Mouse (Mus musculus) left cerebral cortex, adult 11 months (tissue): Measurements from ENCODE around the gene Znrf3.

Experiments used
- DNase-seq: peaks from one replicate; pipeline ENCODE4 v3.0.0; 2022; ENCODE audit warnings: low spot score

Znrf3 gene

DNA sequence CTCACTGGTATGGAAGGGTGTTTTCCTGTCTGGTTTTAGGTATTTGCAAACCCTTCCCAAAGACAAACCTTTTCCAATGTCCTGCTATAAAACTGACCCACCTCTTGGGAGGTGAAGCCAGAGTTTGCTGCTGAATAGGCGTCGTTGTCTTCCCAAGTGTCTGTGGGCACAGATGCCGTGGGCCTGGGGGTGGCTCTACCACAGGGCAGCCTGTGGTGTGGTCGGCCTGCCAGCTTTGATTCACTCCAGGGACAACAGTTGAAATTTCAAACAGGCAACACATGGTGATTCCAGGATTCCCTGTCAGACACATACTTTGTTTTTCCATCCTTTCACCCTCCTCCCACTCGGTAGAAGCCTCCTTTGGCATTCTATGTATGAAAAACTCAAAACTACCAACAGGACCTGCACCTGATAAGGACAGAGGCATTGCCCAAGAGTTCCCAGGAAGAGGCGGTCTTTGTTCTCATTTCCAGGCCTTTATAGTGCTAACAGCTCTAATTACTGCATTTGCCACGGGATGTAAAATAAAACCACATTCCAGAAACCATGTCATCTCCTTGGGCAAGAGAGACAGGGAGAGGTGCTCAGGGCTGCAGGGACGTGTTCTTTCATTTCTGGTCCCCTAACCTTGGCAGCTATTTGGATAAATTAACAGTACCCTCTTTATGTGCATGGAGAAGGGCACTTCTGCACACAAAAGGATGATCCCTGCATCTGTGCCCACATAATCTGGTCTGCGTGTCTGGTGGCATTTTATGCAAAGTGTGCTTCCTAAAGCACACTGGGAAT lies 173.2 kb downstream of the Znrf3 start:
- no peak for DNase-seq

DNA sequence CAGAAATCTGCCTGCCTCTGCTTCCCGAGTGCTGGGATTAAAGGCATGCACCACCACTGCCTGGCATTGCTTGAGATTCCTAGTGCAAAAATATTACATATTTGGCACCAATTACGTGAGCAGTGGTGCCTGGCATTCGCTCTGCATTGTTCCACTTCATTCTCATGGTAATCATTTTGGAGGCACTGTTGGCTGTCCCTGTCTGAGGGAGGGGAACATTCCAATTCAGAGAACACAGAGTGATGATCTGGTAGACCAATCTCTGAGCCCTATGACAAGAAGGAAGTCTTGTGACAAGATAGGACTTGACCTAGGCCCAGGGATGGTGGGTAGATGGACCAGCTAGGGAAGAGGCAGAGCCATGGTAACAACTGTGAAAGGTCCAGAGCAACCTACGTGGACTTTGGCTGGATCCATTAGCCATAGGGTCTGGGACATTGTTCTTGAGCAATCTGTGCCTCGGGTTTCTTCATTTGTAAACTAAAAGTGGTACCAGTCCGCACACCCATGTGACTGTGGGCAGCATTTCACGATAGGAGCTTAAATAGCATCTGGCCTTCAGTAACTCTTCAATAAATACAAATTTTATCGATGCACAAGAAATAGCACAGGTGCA lies 174.7 kb downstream of the Znrf3 start:
- no peak for DNase-seq

DNA sequence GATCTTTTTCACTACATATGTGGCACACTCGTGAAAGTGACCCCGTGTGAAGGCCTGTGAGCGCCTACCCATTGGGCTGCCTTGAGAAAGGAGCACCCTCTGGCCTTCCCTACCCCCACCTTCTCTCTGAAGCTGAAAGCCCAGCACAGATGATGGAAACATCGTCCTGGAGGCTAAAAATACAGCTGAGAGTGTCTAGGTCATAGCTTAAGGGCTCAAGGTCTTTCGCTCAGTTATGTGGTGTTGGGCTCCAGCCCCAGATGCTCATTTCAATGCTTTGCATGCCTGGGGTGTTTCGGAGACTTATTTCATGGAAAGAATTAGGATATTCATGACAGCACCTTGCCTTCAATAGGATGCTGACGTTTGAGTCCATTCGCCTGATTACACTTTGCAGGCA lies 178.9 kb downstream of the Znrf3 start:
- DNase-seq: no peak

DNA sequence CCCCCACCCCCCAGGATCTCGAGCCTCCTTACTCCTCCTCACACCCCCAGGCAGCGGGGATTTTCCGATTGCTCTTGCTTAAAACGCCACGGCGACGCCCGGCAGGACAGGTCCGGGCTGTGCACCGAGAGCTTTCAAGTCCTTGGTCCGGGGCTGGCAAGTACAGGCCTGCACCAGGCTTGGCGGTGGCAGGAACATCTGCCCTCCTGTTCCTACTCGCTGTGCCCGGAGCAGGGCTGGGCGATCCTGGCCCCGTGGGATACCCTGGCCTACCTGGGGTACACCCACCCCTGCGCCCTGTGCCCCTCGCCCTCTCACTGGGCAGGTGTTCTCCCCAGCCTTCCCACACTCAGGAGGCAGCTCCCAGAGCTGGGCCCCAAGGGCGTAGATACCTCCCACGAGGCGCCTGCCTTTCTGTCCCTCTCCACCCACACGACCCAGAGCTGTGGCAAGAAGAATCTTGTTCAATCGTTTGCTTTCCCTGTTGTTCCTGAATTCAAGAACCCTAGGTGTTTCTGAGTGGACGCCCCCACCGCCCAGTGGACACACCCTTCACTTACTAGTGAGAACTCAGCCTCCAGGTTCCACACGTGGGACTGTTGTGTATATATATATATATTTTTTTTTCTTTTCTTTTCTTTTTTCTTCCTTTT lies 181.4 kb downstream of the Znrf3 start:
- no peak for DNase-seq

DNA sequence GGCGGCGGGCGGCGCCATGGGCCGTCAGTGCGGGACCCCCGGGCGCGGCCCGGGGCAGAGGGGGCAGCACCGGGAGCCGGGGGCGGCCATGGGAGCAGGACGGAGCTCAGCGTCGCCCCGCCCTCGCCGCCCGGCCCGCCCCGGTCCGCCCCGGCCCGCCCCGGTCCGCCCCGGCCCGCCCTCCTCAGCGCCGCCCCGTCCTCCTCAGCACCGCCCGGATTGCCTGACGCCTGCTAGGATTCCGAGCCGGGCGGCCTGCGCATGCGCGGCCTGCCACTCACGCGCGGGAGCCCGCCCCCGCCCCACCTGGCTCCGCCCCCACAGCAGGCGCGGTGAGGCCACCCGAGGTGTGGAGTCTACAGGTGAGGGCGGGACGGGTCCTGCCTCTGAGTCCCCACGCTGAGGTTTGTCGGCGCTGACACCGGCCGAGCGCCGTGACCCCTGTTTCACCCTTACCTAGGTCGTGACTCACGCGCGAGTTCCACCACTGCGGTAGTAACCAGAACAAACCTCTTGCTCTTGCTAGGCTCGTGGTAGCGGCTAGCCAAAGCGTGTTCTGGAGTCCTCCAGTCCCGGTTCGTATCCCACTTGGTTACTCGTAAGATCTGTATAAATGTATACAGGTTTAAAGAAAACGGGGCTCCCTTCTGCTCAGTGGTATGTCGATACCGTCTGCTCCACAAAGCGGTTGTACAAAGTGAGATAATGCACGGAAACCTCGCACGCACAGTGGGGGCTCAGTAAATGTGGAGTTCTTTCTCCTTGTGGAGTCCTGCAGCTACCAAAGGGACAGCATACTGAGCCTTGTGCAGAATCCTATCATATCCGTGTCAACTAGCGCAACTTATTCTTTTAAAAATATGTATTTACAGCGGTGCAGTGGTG lies 182.9 kb downstream of the Znrf3 start, which contains the start of gene Kremen1:
TSS of gene Kremen1 (minus strand) at position 51 of the 885 bp plus-strand sequence.
- DNase-seq: peak; percentile 86

DNA sequence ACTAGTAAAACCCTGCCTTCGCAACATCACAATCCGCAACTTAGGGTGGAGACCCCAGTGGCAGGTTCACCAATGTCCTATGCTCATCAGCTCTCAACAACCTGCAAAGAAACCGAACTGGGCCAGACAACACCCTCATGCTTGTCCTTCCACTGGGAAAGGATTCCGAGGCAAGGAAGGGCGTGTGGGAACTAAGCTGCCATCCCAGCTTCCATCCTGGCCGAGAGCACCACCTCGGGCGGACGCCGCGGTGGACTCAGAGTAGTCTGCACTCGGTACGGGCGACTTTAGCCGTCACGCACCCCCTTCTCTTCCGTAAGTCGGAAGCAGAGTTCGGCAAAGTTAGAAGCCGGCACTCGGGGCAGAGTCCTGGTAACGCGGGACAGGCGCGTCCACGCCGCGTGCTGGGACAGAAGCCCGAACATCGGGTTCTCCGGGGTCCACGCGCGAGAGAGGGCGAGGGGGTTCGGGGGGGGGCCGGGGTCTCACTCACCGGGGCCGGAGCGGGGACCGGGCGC lies 183.6 kb downstream of the Znrf3 start:
- no peak for DNase-seq

DNA sequence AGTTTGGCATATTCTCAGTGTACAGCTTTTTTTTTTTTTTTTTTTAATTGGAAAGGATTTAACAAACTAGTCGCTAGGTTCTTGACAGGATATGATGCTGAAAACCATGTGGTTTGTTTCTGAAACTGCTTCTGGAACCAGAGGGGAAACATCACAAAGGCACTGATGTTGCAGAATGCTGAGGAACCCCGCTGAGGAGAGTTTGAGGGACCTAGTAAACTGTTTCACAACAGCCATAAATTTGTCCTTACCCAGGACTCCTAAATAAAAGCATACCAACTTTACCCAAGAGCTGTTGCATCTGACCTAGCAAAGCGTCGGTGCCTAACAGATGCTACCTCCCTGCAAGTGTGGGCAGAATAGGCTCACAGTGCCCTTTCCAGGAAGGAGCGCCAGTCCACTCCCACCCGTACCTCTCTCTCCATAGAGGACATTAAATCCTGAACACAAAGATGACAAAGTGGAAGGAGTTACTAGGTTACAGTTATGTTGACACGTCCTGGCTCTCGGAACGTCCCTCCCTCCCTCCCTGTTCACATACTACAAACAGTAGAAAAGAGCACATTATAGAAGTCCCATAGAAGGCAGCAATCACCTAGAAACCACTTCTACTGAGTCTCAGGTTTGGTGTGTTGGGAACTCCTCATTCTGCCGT lies 184.6 kb downstream of the Znrf3 start:
- no peak for DNase-seq

DNA sequence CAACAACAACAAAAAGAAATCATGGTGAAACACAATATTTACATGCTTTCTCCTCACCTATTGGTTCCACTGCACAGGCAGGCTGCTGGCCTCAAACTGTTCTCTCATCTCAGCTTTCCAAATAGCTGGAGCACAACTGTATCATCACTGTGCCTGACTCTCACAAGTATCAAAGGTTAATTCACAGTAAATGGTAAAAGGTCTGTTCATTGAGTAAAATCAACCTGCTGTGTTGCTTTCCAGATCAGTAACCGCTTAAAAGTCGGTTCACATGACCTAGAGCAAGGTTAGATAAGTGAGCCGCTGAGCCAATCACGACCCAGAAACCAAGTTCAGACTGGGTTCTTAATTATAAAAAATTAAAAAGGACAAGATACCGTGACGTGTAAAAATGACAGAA lies 186.6 kb downstream of the Znrf3 start:
- DNase-seq: no peak

DNA sequence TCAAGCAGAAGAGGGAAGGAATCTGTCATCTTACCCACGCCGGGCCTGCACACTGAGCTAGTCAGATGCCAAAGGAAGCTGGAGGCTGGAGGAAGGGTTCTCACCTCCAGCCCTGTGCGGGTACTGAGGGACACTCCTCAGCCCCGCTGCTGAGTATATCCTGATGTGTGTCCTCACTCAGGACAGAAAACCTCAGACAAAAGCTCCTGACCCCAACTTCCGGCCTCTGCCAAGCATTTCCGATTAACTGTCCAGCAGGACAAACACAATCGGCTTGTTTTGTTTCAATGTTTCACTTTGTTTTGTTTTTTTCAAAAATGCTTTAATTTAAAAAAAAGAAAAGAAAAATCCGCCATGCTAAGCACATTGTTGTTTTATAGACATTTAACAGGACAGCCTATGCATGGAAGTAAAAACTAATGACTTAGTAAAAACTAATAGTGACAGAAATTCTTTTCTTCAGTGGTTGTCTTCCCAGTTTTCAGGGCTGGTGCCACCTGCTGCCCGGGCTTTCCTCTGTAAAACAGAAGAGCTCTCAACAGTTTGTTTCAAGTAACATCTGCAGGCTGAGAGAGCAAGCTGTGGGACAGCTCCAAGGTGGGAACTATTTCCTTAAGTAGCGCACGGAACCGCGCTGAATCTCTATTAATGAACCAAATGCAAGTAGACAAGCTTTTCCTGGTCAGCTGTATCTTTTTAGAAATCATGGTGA lies 187.3 kb downstream of the Znrf3 start:
- no peak for DNase-seq

DNA sequence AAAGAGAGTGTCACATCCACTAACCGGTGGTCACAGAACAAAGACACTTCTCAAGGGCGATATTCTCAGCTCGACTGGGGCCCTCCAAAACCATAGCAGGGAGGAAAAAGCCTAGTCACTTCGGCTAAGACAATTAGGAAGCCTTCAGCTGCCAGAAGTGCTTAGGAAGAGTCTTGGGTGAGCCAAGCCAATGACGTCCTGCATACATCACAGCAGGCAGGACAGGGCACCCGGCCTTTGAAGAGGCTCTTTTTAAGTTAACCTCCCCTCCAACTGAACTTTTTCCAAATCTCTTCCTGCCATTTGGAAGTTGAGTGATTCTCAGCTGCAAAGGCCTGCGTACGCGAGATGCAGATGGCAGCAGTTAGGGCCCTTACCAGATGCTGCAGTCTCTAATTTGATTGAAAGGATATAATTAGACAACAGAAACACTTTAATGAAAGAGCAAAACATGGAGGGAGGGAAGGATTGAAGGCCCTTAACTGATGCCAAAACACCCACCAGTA lies 189.1 kb downstream of the Znrf3 start:
- no peak for DNase-seq

DNA sequence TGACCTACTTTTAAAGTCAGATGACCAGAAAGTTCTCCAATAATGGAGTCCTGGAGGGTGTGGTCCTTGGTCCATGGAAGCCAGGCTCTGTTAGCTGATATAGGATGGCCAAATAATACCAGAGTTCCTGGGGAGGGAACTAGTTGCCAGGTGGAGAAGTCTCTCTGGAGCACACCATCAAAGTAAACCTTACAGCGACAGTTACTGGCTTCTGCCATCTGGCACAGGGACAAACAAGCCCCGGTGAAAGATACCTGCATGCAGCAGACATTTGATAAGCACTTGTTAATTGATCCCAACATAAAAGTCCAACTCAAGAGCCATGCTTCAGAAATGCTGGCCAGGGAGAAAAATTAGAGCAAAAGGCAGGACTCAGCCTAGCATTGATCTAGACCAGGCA lies 190.6 kb downstream of the Znrf3 start:
- no peak for DNase-seq

DNA sequence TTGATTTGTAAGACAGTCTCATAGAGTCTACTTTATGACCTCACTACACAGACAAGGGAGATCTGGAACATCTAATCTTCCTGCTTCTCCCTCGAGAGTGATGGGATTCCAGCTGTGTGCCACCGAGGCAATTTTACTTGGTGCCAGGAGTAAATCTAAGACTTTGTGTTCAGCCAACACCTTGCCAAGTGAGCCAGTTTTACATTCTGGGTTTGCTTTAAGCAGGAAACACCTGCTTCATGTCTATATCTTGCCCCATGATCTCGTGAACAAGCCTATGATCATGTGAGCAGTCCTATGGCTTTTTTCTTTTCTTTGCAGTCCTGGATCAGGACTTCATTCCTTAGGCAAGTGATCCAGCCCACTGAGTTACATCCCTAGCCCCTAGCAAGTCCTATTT lies 191.1 kb downstream of the Znrf3 start:
- DNase-seq: no peak

DNA sequence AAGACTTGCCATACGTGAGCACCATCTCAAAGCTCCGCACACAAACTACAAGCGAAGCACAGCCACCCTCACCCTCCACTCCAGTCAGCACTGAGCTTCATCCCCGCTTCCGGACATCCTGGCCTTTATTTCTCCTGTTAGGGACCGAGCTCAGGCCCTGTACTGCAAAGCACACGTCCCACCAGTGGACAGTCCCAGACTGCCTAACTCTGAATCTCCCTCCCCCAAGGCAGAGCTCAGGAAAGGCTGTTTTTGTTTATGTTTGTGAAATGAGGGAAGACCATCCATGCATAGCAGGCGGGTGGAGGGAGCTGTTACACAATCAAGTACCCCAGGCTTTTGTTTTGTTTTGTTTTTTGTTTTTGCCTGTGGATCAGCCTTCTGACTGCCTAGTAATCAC lies 191.9 kb downstream of the Znrf3 start:
- DNase-seq: no peak

DNA sequence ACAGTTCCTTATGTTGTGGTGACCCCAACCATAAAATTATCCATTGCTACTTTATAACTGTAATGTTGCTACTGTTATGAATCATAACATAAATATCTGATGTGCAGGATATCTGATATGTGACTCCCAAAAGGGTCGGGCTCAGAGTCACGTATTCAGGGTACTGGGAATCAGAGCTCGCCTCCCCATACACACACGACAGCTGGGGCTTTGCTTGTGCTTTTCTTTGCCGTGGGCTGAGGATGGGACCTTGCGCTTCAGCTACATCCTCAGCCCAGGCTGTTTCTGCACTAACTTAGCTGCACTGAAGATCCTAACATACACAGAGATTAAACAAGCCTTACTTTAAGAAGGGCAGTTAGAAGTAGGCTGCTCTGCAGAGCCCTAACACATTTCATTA lies 193.5 kb downstream of the Znrf3 start:
- DNase-seq: no peak

DNA sequence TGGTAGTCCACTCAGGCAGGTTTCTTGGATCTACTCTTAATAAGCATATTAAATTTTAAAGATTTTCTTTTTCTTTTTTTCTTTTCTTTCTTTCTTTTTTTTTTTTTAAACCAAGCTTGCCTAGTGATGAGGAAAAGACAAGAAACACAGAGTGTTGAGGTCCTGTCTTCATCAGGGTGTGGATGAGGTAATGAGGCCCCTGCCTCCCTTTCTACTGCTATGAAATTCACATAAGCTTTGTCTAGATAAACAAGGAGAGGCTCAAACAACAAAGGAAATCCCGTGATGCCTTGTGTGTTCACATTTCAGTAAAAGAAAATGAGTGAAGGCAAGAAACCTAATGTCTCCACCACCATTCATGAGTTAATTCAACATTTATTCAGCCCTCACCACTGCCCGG lies 196.4 kb downstream of the Znrf3 start:
- no peak for DNase-seq

DNA sequence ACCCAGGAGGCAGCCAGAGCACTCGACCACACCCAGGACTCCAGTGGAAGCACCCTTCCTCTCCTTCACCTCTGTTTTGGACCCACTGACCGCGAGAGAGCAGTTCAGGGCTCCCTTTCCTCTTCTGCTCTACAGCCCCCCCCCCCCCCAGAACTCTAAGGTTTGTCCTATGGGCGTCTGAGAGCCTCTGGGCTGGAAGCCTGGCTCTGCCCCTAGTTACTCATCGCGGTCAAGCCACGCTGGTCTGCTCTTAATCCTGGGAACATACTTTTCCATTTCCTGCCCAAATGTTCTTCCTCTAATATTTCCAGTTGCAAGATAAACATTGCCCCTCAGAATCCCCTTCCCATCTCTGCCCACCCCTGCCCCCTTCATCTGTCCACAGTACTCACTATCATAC lies 199.2 kb downstream of the Znrf3 start:
- no peak for DNase-seq

DNA sequence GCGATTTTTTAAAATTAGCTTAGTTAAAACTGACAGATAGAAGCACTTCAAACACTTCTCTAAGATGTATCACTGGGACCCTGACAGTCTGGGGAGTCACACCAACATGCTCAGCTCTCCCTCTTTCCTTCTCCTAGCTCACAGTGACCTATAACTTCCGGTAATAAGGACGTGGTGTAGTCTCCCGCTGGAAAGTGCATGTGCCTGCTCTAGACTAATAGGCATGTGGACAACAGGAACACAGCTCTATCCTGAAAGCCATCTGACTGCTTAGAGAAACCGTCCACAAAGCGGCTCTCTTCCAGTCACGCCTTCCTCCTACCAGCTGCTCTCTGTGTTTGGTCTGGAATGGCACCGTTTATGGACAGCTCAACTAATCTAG lies 199.9 kb downstream of the Znrf3 start:
- no peak for DNase-seq

DNA sequence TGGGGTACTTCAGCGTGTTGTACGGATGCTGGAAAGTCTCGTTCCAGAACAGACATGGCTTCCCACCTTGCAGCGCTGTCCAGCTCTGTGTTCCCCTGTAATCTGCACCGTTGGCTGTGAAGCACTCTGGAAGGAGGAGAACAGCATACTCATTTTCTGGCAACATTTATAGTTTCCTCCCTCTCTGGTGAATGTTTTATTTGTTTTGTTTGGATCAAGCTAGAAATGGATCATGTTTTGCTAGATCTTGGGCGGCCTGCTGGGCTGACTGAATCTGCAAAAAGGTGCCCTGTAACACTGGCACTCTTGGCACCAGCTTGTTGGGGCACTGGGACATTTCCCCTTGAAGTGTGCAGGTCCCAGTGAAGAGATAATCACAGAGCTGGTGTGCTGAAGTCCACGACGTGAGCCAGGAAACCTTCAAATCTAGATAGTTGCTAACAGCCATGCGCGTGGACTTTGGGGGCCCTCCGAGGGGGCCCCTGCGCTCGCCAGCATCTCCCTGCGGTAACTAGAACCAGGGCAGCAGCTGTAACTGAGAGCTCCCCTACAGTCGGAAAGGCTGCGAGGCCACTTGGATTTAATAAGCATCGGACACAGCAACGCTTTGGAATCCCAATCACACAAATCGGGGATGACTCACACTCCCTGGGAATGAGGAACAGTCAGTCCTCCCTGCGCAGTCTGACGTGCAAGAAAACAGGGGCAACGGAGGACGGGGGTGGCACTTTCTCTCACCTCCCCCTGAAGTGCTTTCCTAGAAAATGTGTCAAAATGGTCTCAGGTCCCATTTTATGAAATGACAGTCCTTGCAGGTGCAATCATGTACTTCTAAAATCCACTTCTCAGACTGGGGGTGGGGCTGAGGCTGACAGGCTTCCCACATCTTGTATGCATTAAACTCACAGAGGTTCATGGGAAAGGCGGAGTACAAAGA lies 200.6 kb downstream of the Znrf3 start:
- peak; percentile 53 for DNase-seq

DNA sequence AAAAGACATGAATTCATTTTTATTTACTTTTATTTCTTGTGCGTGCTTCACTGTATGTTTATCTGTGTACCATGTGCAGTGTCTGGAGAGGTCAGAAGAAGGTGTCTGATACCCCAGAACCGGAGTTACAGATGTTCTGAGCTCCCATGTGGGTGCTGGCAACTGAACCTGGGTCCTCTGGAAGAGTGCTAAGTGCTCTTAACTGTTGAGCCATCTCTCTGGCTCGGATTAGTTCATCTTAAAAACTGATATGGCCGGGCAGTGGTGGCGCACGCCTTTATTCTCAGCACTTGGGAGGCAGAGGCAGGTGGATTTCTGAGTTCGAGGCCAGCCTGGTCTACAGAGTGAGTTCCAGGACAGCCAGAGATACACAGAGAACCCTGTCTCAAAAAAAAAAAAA lies 201.4 kb downstream of the Znrf3 start:
- no peak for DNase-seq

DNA sequence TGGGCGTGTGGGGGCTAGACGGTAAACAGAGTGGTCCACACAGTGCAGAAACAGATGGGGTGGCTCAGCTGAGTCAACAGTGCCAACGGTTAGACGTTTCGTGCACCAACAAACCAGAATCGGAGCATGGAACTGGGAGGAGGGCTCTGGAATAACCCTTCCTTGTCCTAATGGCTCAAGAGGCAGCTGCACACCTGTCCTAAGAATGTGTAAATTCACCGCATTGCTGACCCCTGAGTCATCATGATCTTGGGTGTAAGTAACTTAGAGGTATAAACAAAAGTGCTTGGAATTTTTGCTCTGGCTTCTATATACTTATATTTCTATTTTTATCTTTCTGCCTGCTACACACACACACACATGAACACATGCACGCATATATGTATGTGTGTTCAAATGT lies 202.5 kb downstream of the Znrf3 start:
- no peak for DNase-seq
